Mouse (Mus musculus) liver, adult 2 months (tissue): Measurements from ENCODE around the gene Pcsk4.

ENCODE experiments used
- CTCF ChIP-seq: fragments of 200-500 bp; IDR thresholded peaks from 2 replicates; pipeline ENCODE4 v1.5.1; 2011; ENCODE audit warnings: low read depth, low read length, control low read depth
- POLR2A ChIP-seq: fragments of 200-500 bp; IDR thresholded peaks from 2 replicates; pipeline ENCODE4 v1.6.1; 2011; ENCODE audit warnings: low read length, control low read depth; ENCODE audit not compliant: insufficient read depth; ENCODE audit errors: extremely low read depth

DNA sequence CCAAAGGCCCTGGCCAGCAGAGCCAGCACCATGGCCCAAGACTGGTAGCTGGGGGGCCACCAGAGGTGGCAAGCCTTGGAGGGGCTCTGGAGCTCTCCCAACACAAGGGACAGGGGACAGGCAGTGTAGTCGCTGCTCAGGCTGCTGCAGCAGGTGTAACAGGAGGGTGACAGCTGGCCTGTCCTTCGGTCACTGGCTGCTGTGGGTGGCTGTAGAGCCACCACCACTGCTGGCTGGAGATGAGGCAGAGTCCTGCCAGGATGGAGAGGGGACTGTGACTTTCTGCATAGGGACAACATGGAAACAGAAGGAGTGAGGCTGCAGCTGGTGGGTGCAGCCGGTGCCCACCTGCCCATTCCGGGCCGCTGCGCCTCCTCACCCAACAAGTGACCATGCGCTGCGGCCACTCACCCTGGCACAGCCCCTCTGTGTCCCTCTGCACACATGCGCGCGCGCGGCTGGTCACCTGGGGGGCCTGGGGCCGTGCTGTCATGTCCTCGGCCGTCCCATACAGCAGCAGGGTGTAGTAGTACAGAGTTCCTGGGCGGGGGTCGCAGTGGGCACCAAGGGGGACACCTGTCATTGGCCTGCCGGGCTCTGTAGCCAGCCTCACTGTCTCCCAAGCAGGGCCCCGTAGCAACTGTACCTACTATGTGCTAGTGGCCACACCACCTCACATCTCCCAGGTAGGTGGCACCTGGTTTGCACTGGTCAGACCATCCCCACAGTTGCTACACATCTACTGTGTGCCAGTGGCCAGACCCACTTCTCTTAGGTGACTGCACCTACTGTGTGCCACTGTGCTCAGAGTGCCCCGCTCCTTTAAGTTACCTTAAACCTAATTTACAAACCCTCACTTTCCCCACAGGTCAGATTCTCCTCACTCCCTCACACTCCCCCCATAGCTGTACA is 7.4 kb downstream of the Pcsk4 start:
- TF ChIP-seq CTCF = no peak
- no peak for TF ChIP-seq POLR2A
